Mouse (Mus musculus) CD4-positive helper T cell, adult 2 months (primary cell): Measurements from ENCODE around the gene Cadm3.

Source experiments
- DNase-seq: peaks from one replicate; pipeline ENCODE4 v3.0.0-alpha.2; 2012; ENCODE audit warnings: low read depth, missing footprints, low spot score

The Cadm3 gene

GRCm38 (mm10) chr1:173359590-173360290 is 7.8 kb downstream of the Cadm3 start:
- DNase-seq: no peak

- no peak for DNase-seq
These were observed 9.7 kb downstream of the Cadm3 start for GRCm38 (mm10) chr1:173357799-173358198.

GRCm38 (mm10) chr1:173356699-173357098 is 10.8 kb downstream of the Cadm3 start:
- no peak for DNase-seq

- DNase-seq: no peak
These were observed 12.2 kb downstream of the Cadm3 start for GRCm38 (mm10) chr1:173355107-173355846.

- no peak for DNase-seq
These were observed 17.0 kb downstream of the Cadm3 start, which contains the start of gene Aim2 for GRCm38 (mm10) chr1:173350372-173350957. Gene Aim2, plus strand, starts transcription at chr1:173350879.

GRCm38 (mm10) chr1:173349946-173350345 is 17.5 kb downstream of the Cadm3 start:
- DNase-seq: peak; percentile 6

- no peak for DNase-seq
These were observed 18.3 kb downstream of the Cadm3 start for GRCm38 (mm10) chr1:173349192-173349591.

- DNase-seq: no peak
These were observed 19.0 kb downstream of the Cadm3 start for GRCm38 (mm10) chr1:173348527-173348926.

GRCm38 (mm10) chr1:173345112-173345511 is 22.4 kb downstream of the Cadm3 start:
- no peak for DNase-seq

- DNase-seq: no peak
These were observed 23.6 kb downstream of the Cadm3 start for GRCm38 (mm10) chr1:173343934-173344333.

GRCm38 (mm10) chr1:173342425-173342824 is 25.1 kb downstream of the Cadm3 start:
- DNase-seq: no peak

- peak; percentile 42 for DNase-seq
These were observed 28.0 kb downstream of the Cadm3 start for GRCm38 (mm10) chr1:173339543-173339942.

GRCm38 (mm10) chr1:173337008-173337407 is 30.5 kb downstream of the Cadm3 start:
- DNase-seq: no peak

GRCm38 (mm10) chr1:173335903-173336302 is 31.6 kb downstream of the Cadm3 start:
- no peak for DNase-seq

- no peak for DNase-seq
These were observed 33.9 kb downstream of the Cadm3 start, which contains the start of gene Ackr1 for GRCm38 (mm10) chr1:173333312-173334253. Gene Ackr1, minus strand, starts transcription at chr1:173333750.

GRCm38 (mm10) chr1:173332418-173332817 is 35.1 kb downstream of the Cadm3 start:
- DNase-seq: no peak

- no peak for DNase-seq
These were observed 37.8 kb downstream of the Cadm3 start for GRCm38 (mm10) chr1:173329743-173330142.

GRCm38 (mm10) chr1:173329185-173329584 is 38.3 kb downstream of the Cadm3 start:
- DNase-seq: no peak

- no peak for DNase-seq
These were observed 39.0 kb downstream of the Cadm3 start for GRCm38 (mm10) chr1:173328446-173328845.

- DNase-seq: no peak
These were observed 40.9 kb downstream of the Cadm3 start for GRCm38 (mm10) chr1:173326552-173326951.

- no peak for DNase-seq
These were observed 42.1 kb downstream of the Cadm3 start for GRCm38 (mm10) chr1:173325395-173325794.
